Mouse (Mus musculus) gastrocnemius, adult 18-20 months (tissue): ENCODE results near the gene Cdkn2aip. TPM values are rescaled to one million over a fixed set of nuclear protein-coding genes. Genes with fewer than 3 reads are reported as not detected.

Experiments
- DNase-seq: peaks from one replicate; pipeline ENCODE4 v3.0.0; 2021; ENCODE audit warnings: low spot score
- total RNA-seq, 2 experiments: library from RNA; stranded (reverse); gene quantifications; 2 replicates each; pipeline ENCODE4 v1.2.3; 2021

Gene Cdkn2aip
- total RNA-seq, 2 experiments from 2014 or later, result 5.0 to 5.7 TPM

DNA sequence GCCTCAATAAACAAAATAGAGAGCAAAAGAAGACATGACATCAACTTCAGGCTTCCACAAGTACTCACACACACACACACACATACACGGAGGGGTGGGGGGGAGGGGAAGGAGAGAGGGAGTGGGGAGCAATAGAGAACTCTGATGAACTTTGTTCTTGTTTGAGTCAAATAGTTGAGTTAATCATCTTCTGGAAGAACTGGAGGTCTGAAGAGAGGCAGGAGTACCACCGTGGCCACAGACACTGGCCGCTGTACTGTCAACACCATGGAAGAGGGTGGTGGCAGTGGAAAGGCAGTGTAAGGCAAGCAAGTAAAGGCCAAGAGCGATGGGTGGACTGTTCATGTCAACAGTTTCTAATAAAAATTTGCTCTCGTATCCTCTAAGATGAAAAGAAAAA, 54.3 kb downstream of the Cdkn2aip start:
- DNase-seq, result no peak

Other genes with a start within 250 kb of the Cdkn2aip start
- 10 to 100 TPM; 19.2 to 20.3 TPM for gene Trappc11, start 180.5 kb downstream of the Cdkn2aip start, total RNA-seq
- gene Rwdd4a, start 180.3 kb downstream of the Cdkn2aip start, total RNA-seq, result 10 to 100 TPM; 29.1 to 35.0 TPM
- gene Ing2, start 38.4 kb downstream of the Cdkn2aip start, total RNA-seq, result 10 to 100 TPM; 17.9 to 18.6 TPM
- not detected for gene Cldn24, start 108.2 kb upstream of the Cdkn2aip start, total RNA-seq
- gene Cldn22, start 110.5 kb upstream of the Cdkn2aip start, total RNA-seq, result under 1 TPM; 0.69 to 0.84 TPM